Mouse (Mus musculus): Measurements from ENCODE around the gene Dlg2. TPM values are rescaled to one million over a fixed set of nuclear protein-coding genes. Genes with fewer than 3 reads are reported as not detected.

Dlg2 gene
- polyA plus RNA-seq, 1 experiment, result 2.1 TPM

DNA sequence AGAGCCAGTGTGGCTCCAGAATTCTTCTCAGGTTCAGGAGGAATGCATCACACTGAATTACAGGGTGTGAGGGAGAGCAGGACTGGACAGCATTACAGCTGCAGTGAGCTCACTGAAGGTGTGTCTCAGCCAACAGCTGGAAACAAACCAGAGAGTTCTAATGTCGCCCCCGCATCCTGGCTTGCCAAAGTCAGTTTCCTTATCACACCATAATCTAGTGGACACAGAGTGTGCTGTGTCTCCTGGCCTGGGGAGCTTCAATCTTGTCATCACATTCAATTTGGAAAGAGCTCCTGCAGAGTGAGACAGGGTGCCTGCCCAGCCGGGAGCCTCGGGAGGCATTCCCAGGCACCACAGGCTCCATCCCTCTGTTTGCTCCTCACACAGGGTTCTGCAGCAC is 1981.3 kb downstream of the Dlg2 start:
- DNase-seq (ENCODE audit: low spot score), result no peak

DNA sequence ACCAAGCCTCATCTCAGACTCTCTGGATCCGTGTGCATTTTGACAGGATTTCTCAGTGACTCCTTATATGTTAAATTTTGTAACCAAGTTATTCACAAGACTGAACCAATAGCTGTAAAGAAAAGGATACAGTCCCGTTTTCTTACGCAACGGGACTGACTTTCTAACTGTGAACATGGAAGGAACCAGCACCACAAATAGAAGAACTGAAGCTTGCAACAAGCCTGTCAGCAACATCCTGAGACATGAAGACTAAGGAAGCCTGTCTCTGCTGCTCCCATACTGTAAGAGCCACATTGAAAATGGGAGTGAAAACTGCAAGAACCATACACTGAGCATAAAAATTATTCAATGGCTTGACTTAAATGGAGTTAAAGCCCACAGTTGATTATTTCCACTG is 1981.8 kb downstream of the Dlg2 start:
- DNase-seq (ENCODE audit: low spot score), result no peak

DNA sequence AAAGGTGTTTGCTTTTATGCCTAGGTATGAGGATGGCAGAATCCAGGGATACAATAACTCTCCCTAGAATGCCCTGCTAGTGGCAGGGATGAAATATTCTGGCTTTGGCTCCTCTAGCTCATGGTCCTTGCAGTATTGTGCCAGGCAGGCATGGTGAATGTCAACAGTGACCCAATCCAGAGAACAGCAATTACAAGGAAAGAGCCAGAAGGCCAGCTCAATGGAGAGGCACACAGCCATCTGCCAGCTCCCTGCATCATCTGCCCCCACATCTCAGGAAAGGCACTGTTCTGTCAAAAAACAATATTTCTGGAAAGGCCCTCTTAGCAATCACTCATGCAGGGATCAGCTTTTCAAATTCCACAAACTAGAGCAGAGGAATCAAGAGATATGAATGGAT is 1984.1 kb downstream of the Dlg2 start:
- no peak for DNase-seq (ENCODE audit: low spot score)

DNA sequence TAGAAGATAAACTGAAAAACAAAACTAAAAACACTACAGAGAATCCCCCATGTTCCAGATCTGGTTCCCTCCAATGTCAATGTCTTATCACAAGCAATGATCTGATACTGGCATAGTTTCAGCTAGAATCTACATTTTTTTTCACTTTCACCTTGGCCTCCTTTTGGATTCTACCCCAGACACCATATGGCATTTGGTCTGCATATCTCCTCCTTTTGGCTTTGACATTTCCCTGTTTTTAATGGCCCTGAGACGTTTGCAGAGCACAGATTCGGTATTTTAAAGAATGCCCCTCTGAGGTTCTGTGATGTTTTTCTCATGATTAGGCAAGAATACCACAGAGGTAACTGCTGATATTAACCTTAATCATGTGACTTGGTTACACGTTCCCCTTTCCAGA is 1984.8 kb downstream of the Dlg2 start:
- no peak for DNase-seq (ENCODE audit: low spot score)

DNA sequence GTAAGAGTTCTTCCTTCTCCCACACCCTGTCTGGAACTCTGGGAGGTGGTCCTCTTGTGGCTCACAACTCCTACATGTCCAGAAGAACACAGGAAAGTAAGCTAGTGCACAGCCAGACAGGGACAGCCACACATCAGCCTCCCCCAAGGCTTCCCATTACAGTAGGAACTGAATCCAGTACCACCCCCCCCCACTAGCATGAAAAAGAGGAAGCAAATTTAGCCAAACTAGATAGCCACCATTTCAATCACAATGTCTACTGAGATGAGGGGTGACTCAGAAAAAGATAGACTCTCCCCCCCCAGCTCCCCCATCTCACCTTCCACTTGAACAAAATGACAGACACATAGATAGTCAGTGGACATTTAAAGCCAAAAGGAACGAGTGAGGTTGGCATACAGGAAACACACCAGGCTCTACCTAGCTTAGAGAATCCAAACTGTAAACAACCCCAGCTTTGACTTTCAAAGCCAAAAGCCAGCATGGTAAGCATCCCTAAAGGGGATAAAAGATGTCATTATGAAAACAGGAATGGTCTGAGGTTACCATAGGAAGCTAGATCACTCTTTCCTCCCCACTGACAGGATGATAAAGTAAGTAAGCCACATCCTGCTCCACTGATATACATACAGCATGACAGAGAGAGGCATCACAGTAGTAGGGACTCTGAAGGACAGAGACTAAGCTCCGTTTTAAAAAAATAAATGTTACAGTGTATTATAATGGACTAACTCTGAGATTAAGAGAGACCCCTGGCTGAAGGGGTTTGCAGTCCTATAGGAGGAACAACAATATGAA is 1986.8 kb downstream of the Dlg2 start:
- no peak for DNase-seq (ENCODE audit: low spot score)

DNA sequence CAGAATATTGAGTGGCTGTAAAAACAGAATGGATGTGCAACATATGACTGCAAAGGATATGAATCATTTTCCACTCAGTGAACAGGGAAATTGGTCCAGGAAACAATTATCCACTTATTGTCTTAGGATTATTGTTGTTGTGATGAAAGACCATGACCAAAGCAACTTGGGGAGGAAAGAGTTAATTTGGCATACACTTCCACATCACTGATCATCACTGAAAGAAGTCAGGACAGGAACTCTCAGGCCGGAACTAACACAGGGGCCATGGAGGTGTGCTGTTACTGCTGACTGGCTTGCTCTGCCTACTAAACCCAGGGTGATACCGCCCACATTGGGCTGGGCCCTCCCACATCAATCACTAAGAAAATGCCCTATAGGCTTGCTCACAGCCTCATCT is 1987.8 kb downstream of the Dlg2 start:
- DNase-seq (ENCODE audit: low spot score), result no peak

DNA sequence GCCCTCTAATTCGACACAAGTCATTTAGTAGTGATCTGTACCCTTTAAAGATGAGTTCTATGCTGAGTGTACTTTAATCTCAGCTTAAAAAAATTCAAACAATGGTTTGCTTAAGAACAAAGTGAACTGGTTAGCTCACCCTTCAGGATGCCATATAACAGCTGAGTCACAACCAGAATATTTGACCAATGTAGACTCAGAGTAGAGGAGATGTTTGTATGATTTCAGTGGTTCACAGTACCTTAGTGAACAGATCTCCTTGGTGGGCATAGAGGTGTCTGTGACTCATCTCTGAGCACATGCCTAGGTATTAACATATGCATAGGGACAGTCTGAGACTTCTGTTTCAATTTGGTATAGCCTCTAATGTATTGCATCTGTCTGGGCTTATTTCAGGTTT is 2002.7 kb downstream of the Dlg2 start:
- DNase-seq (ENCODE audit: low spot score), result no peak

DNA sequence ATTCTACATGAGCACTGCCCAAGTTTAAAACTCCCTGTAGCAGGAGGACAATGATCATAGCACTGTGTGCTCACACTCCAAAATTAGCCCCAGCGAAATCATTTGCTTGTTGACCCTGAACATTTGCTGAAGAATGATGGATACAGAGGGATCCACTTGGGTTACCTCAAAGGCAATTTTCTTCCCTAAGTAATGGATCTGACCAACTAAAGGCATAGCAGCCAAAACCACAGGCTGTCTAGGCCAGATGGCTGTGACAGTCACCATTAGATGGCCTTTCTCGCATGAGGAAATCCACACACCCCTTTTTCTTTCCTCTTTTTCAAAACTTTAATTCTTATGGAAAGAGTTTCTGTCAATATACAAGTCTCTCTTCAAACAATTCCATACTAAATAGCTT is 2003.3 kb downstream of the Dlg2 start:
- no peak for DNase-seq (ENCODE audit: low spot score)

DNA sequence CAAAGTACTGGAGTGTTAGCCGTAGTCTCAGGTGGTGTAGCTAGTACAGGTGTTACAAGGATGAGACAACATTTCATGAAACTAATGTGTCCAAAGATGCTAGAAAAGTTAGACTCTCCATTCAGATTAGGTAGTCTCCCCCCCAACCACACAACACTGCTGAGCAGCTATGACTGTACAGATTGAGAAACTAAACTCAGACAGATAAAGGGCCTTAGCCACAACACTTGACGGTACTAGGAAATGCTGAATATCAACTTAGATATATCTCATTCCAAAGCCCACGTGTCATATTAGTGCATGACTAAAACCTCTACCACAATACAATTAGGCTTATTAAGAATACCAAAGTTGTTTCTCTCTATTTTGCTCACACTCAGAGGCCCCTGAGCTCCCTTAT is 2006.9 kb downstream of the Dlg2 start:
- DNase-seq (ENCODE audit: low spot score), result no peak

DNA sequence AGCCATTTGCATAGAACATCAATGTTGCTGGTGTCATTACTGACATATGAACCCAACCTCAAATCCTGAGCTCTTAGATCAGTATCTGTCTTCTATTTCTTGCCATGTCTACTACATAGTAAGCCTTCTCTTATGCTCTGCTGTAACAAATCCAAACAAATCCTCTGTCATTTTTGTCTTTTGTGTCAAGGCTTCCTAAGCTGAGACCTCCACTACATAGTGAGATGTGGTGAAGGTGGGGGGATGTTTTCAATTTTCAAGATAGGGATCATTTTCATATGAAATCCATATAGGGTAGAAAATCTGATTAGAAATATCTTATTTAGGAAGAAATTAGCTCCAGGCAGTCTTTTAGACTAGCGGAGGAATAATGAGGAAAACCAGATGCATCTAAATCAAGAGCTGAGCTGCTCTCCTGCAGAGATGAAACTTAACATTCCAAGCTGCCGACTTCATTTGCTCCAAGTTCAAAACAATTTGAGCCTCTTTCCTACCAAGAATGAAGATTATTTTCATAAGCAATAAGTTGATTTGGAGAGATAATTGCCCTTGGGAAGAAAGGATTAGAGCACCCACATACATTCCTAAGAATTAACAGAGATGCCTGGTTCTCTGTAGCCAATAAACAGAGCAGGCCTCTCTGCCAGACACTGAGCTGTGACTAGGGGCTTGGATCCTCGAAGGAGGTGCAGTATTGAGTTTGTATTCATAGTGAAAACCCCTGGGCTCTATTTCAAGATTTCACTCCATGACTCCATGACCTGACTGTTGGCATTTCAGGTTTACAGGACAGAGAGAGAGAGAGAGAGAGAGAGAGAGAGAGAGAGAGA is 2009.6 kb downstream of the Dlg2 start:
- no peak for DNase-seq (ENCODE audit: low spot score)

DNA sequence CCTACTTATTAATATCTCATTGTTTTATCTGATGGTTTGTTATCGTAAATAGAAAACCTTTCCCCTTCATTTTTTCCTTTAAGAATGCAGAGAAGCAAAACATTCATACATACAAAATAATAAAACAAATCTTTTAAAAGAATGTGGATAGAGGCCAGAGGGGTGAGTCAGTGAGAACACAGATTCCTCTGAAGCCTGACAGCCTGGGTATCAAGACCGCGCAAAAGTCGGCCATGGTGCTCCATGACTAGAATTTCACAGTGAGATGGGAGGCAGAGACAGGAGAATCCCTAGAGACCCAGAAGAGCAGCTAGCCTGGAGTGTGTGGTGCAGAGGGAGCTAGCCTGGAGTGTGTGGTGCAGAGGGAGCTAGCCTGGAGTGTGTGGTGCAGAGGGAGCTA is 2010.4 kb downstream of the Dlg2 start:
- DNase-seq (ENCODE audit: low spot score), result no peak

DNA sequence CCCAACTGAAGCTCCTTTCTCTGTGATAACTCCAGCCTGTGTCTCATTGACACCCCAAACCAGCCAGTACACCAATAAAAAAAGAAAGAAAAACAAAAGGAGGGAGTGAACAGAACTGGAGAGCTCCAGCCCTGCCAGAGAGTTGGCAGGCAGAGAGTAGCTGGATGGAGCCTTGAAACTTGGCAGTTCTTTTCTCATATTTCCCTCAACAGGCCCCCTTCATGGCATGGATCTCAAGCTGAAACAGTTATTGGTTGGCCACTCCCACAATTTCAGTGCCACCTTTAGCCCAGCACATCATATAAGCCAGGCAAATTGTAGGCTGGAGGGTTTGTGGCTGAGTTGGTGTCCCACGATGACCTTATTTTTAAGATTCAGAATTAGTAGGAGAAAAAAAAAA is 2015.8 kb downstream of the Dlg2 start:
- no peak for DNase-seq (ENCODE audit: low spot score)

DNA sequence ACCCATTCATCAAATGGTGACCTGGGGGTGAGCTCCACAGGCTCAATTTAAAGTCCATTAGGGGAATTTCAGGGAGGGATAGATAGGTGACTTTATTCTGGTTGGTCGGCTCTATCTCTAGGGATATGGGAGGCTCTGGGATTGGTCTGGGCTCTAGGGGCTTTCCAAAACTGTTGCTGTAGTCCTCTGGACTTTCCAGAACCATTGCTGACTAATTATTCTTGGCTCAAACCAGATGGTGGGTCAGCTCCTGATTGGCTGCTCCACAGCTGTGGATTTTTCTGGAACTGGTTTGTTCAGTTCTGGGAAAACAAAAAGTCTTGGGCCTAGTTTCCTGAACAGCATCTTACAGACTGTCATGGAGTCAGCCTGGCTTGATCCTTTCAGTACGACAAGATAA is 2017.0 kb downstream of the Dlg2 start:
- DNase-seq (ENCODE audit: low spot score), result no peak

Other genes with a start within 250 kb of the Dlg2 start
- gene Ccdc83, start 210.9 kb upstream of the Dlg2 start, polyA plus RNA-seq (2012; rRNA removed), result 0.04 and 0.12 TPM in 2 replicates
- gene Sytl2, start 174.4 kb upstream of the Dlg2 start, polyA plus RNA-seq (2012; rRNA removed), result 90.2 and 106 TPM in 2 replicates
- 0.73 and 0.90 TPM in 2 replicates for gene Ccdc89, start 50.1 kb upstream of the Dlg2 start, polyA plus RNA-seq (2012; rRNA removed)
- gene Crebzf, start 33.9 kb upstream of the Dlg2 start, polyA plus RNA-seq (2012; rRNA removed), result 71.4 and 104 TPM in 2 replicates
- gene Tmem126a, start 19.4 kb upstream of the Dlg2 start, polyA plus RNA-seq (2012; rRNA removed), result 44.5 and 51.2 TPM in 2 replicates
- gene Tmem126b, start 671 bp upstream of the Dlg2 start, polyA plus RNA-seq (2012; rRNA removed), result 19.1 and 21.1 TPM in 2 replicates

Measured in urinary bladder, adult 2 months (tissue).